ENCODE assay signal across 17 mouse cellular contexts in the genomic region with DNA sequence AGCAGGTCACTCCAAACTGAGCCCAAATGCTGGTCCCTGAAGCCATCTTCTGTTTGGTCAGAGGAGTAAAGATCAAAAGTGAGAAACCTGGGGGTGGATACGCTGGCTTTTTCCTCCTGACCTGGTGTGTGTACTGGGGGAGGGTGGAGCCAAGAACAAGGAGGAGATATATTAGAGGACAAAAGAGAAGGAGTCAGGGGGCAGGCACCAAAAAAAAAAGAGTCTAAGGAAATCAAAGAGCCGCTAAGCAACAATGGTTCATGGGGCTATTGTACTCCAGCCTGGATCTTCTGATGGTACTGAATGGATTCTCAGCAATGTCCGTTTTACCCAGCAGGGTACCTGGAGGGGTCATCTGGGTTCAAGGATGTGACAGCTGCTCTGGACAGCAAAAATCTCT.
"Had no signal": no experiment of that assay in that cellular context is flagged by ENCODE, and none has a peak within 500 bp of the region (broad histone marks: within the 10 kb centered on the region; RNA-seq: fewer than 3 reads in every experiment).

No protein-coding gene starts in this region.

- H3K27ac ChIP-seq: midbrain, embryonic 10.5 days; midbrain, embryonic 12.5 days; neural tube, embryonic 13.5 days; neural tube, embryonic 15.5 days had no signal

- DNase-seq: lung, adult 18-20 months; lung, embryonic 14.5 days; lung, postnatal 10 days; lung, postnatal 4 days; midbrain, embryonic 14.5 days; retina, postnatal 1 day; right cerebral cortex, adult 18-20 months; right cerebral cortex, postnatal 25 days; right cerebral cortex, postnatal 4 days; spleen, adult 18-20 months; thymus, adult 18-20 months; thymus, postnatal 14 days; thymus, postnatal 36 days had no signal

- H3K27me3 ChIP-seq: midbrain, embryonic 12.5 days; neural tube, embryonic 13.5 days had no signal

- H3K4me1 ChIP-seq: midbrain, embryonic 12.5 days; neural tube, embryonic 13.5 days; neural tube, embryonic 15.5 days had no signal

- H3K4me2 ChIP-seq: lung, embryonic 14.5 days; midbrain, embryonic 12.5 days; neural tube, embryonic 13.5 days; neural tube, embryonic 15.5 days had no signal

- H3K9me3 ChIP-seq: midbrain, embryonic 10.5 days; midbrain, embryonic 12.5 days; neural tube, embryonic 15.5 days had no signal

- H3K4me3 ChIP-seq: midbrain, embryonic 10.5 days; midbrain, embryonic 12.5 days; neural tube, embryonic 13.5 days; neural tube, embryonic 15.5 days had no signal

- H3K9ac ChIP-seq: lung, embryonic 14.5 days; midbrain, embryonic 12.5 days; neural tube, embryonic 13.5 days; neural tube, embryonic 15.5 days had no signal

- H3K36me3 ChIP-seq: midbrain, embryonic 10.5 days; midbrain, embryonic 12.5 days; neural tube, embryonic 13.5 days; neural tube, embryonic 15.5 days had no signal
